Mouse (Mus musculus): ENCODE results near the gene Cdc20b. TPM values are rescaled to one million over a fixed set of nuclear protein-coding genes. Genes with fewer than 3 reads are reported as not detected.

The Cdc20b gene
- polyA plus RNA-seq, 1 experiment from 2014 or later = 0.52 TPM

GRCm38 (mm10) chr13:113120324-113121237, 85.7 kb downstream of the Cdc20b start:
- H3K9me3 ChIP-seq = no peaks in the 10 kb centered on the region
- H3K4me3 ChIP-seq = no peak overlapping the region
- H3K36me3 ChIP-seq = no peaks in the 10 kb centered on the region
- H3K4me2 ChIP-seq = no peak overlapping the region
- H3K27ac ChIP-seq (replicated peaks) = no peak overlapping the region
- WGBS = 89% methylated on average over 17 of the region's 17 CpGs
- no peaks in the 10 kb centered on the region for H3K4me1 ChIP-seq (replicated peaks)
- ATAC-seq (ENCODE audit: low FRiP score, low read depth) = no peak
- no peaks in the 10 kb centered on the region for H3K27me3 ChIP-seq
- no peak overlapping the region for H3K9ac ChIP-seq

- 92% methylated on average over 14 of the region's 14 CpGs for WGBS
Measured at GRCm38 (mm10) chr13:113121326-113121725, 86.4 kb downstream of the Cdc20b start.

GRCm38 (mm10) chr13:113129974-113130373, 95.1 kb downstream of the Cdc20b start:
- Histone ChIP-seq H3K27ac (replicated peaks) (peak overlapping the region; percentile 48; the same call in 1 of the 2 replicates), H3K4me1 (replicated peaks) (no peaks in the 10 kb centered on the region), H3K36me3 (no peaks in the 10 kb centered on the region), H3K4me3 (no peak overlapping the region), H3K9me3 (no peaks in the 10 kb centered on the region), H3K4me2 (no peak overlapping the region), H3K9ac (no peak overlapping the region), H3K27me3 (no peaks in the 10 kb centered on the region)
- WGBS = 67% methylated on average over 1 of the region's 1 CpGs
- ATAC-seq (ENCODE audit: low FRiP score, low read depth) = peak; percentile 83; the same call in 1 of the 2 replicates

More at GRCm38 (mm10) chr13:113121326-113121725, 86.4 kb downstream of the Cdc20b start:
- no peaks in the 10 kb centered on the region for H3K36me3 ChIP-seq
- no peaks in the 10 kb centered on the region for H3K27me3 ChIP-seq
- H3K9ac ChIP-seq = no peak overlapping the region
- no peak overlapping the region for H3K4me3 ChIP-seq
- H3K27ac ChIP-seq (replicated peaks) = no peak overlapping the region
- no peaks in the 10 kb centered on the region for H3K4me1 ChIP-seq (replicated peaks)
- ATAC-seq (ENCODE audit: low FRiP score, low read depth) = no peak
- no peak overlapping the region for H3K4me2 ChIP-seq
- no peaks in the 10 kb centered on the region for H3K9me3 ChIP-seq

GRCm38 (mm10) chr13:113139597-113139996, 104.7 kb downstream of the Cdc20b start:
- Histone ChIP-seq H3K27me3 (no peaks in the 10 kb centered on the region), H3K9ac (no peak overlapping the region), H3K4me2 (no peak overlapping the region), H3K4me1 (replicated peaks) (no peaks in the 10 kb centered on the region), H3K36me3 (no peaks in the 10 kb centered on the region), H3K4me3 (no peak overlapping the region), H3K27ac (replicated peaks) (no peak overlapping the region), H3K9me3 (no peaks in the 10 kb centered on the region)
- WGBS = 95% methylated on average over 1 of the region's 1 CpGs
- no peak for ATAC-seq (ENCODE audit: low FRiP score, low read depth)

MicroRNAs within 50 kb of the gene (microRNA counts, 519-probe panel; counts per million panel counts)
- 3,211 counts per million, percentile 64 among the panel's probes with 10 or more counts for microRNA mmu-miR-449a
- microRNA mmu-miR-449b = not detected
- microRNA mmu-miR-449c = not detected

Small RNA genes within 50 kb of the gene (microRNA-seq; reads per million reads assigned to microRNA genes)
- 3,425 reads per million, percentile 88 among the genes with 10 or more reads in this experiment for gene Mir449a
- gene Mir449b = 1.5 reads per million
- 4.8 reads per million, percentile 20 among the genes with 10 or more reads in this experiment for gene Mir449c

Other genes with a start within 250 kb of the Cdc20b start
- gene Plpp1, start 234.3 kb upstream of the Cdc20b start, polyA plus RNA-seq (2015; fragmentation: Nextera tagmentation; extraction: Ambion mirVana) = 66.6 and 70.9 TPM in 2 replicates
- gene Mtrex, start 107.7 kb upstream of the Cdc20b start, polyA plus RNA-seq (2015; fragmentation: Nextera tagmentation; extraction: Ambion mirVana) = 56.3 and 57.5 TPM in 2 replicates
- gene Dhx29, start 107.7 kb upstream of the Cdc20b start, polyA plus RNA-seq (2015; fragmentation: Nextera tagmentation; extraction: Ambion mirVana) = 28.9 and 34.6 TPM in 2 replicates
- 0.67 and 1.4 TPM in 2 replicates for gene Ccno, start 47.3 kb upstream of the Cdc20b start, polyA plus RNA-seq (2015; fragmentation: Nextera tagmentation; extraction: Ambion mirVana)
- 0.45 and 1.3 TPM in 2 replicates for gene Mcidas, start 41.3 kb upstream of the Cdc20b start, polyA plus RNA-seq (2015; fragmentation: Nextera tagmentation; extraction: Ambion mirVana)
- 59.0 and 62.9 TPM in 2 replicates for gene Gpx8, start 11.3 kb downstream of the Cdc20b start, polyA plus RNA-seq (2015; fragmentation: Nextera tagmentation; extraction: Ambion mirVana)
- gene Gzma, start 65.9 kb downstream of the Cdc20b start, polyA plus RNA-seq (2015; fragmentation: Nextera tagmentation; extraction: Ambion mirVana) = not detected in 2 replicates
- gene Esm1, start 174.5 kb downstream of the Cdc20b start, polyA plus RNA-seq (2015; fragmentation: Nextera tagmentation; extraction: Ambion mirVana) = 1.4 and 2.0 TPM in 2 replicates
- gene Gzmk, start 190.8 kb downstream of the Cdc20b start, polyA plus RNA-seq (2015; fragmentation: Nextera tagmentation; extraction: Ambion mirVana) = 0.12 and 0.16 TPM in 2 replicates